Mouse (Mus musculus) gastrocnemius, adult 18-20 months (tissue): ENCODE data around the gene Usp43. TPM values are rescaled to one million over a fixed set of nuclear protein-coding genes. Genes with fewer than 3 reads are reported as not detected.

Experiments
- DNase-seq: peaks from one replicate; pipeline ENCODE4 v3.0.0; 2021; ENCODE audit warnings: low spot score
- long read RNA-seq, 2 experiments: library from polyadenylated mRNA; stranded (forward); transcript quantifications; one replicate each; pipeline ENCODE4 v2.0.0; 2021
- total RNA-seq, 2 experiments: library from RNA; stranded (reverse); gene quantifications; 2 replicates each; pipeline ENCODE4 v1.2.3; 2021

Usp43 gene
- under 1 TPM; 0.40 to 0.57 TPM for total RNA-seq
- long read RNA-seq, experiment 1, result 0 reads
- long read RNA-seq, experiment 2, result 0 reads

GRCm38 (mm10) chr11:67921827-67922754, at the start of gene Usp43:
Gene Usp43, minus strand, starts transcription at chr11:67922153.
- DNase-seq, result peak; percentile 44

- DNase-seq, result no peak
These were observed 45.9 kb upstream of the Usp43 start for GRCm38 (mm10) chr11:67967831-67968230.

- peak; percentile 95 for DNase-seq
These were observed 44.2 kb upstream of the Usp43 start, which contains the start of gene Stx8 for GRCm38 (mm10) chr11:67965905-67966878. Gene Stx8, plus strand, starts transcription at chr11:67966193.

GRCm38 (mm10) chr11:67965242-67965883, 43.4 kb upstream of the Usp43 start, which contains the start of gene Cfap52:
Gene Cfap52, minus strand, starts transcription at chr11:67965651.
- peak; percentile 74 for DNase-seq

- DNase-seq, result no peak
These were observed 42.2 kb upstream of the Usp43 start for GRCm38 (mm10) chr11:67964110-67964509.

- no peak for DNase-seq
These were observed 32.5 kb upstream of the Usp43 start for GRCm38 (mm10) chr11:67954413-67954812.

- no peak for DNase-seq
These were observed 31.7 kb upstream of the Usp43 start for GRCm38 (mm10) chr11:67953604-67954003.

GRCm38 (mm10) chr11:67949475-67949874, 27.5 kb upstream of the Usp43 start:
- DNase-seq, result no peak

GRCm38 (mm10) chr11:67948229-67948628, 26.3 kb upstream of the Usp43 start:
- no peak for DNase-seq

- DNase-seq, result no peak
These were observed 10.2 kb upstream of the Usp43 start for GRCm38 (mm10) chr11:67932156-67932555.

- no peak for DNase-seq
These were observed 4.5 kb upstream of the Usp43 start for GRCm38 (mm10) chr11:67926348-67927055.

GRCm38 (mm10) chr11:67925000-67925399, 3.0 kb upstream of the Usp43 start:
- no peak for DNase-seq

- no peak for DNase-seq
These were observed 1.8 kb upstream of the Usp43 start for GRCm38 (mm10) chr11:67923720-67924119.

GRCm38 (mm10) chr11:67922755-67923125, 787 bp upstream of the Usp43 start:
- DNase-seq, result peak; percentile 38

- peak; percentile 43 for DNase-seq
These were observed 694 bp downstream of the Usp43 start for GRCm38 (mm10) chr11:67921091-67921826.

- DNase-seq, result no peak
These were observed 1.6 kb downstream of the Usp43 start for GRCm38 (mm10) chr11:67920226-67920960.

- no peak for DNase-seq
These were observed 2.4 kb downstream of the Usp43 start for GRCm38 (mm10) chr11:67919593-67919992.

GRCm38 (mm10) chr11:67917126-67917525, 4.8 kb downstream of the Usp43 start:
- DNase-seq, result no peak

GRCm38 (mm10) chr11:67911074-67911473, 10.9 kb downstream of the Usp43 start:
- DNase-seq, result no peak
